Mouse (Mus musculus) cerebellum, adult 2 months (tissue): Measurements from ENCODE around the gene Nub1. TPM values are rescaled to one million over a fixed set of nuclear protein-coding genes. Genes with fewer than 3 reads are reported as not detected.

Experiments
- DNase-seq, 2 experiments: peaks; one replicate each; pipeline ENCODE4 v3.0.0; 2021
- H3K27ac ChIP-seq: fragments of 200-500 bp; 2 replicates; pipeline ENCODE4 v1.5.1; 2012; ENCODE audit warnings: low read length, control low read depth, inconsistent platforms; ENCODE audit not compliant: insufficient read depth
- H3K27me3 ChIP-seq: fragments of 200-500 bp; 2 replicates; pipeline ENCODE4 v1.6.1; 2012; ENCODE audit warnings: inconsistent platforms, mild to moderate bottlenecking, low read length, moderate library complexity; ENCODE audit not compliant: control insufficient read depth, insufficient read depth
- H3K4me1 ChIP-seq: fragments of 200-500 bp; 2 replicates; pipeline ENCODE4 v1.6.1; 2011; ENCODE audit warnings: low read length; ENCODE audit not compliant: control insufficient read depth, insufficient read depth
- H3K4me3 ChIP-seq: fragments of 200-500 bp; replicated peaks from 2 replicates; pipeline ENCODE3; 2011; ENCODE audit warnings: mild to moderate bottlenecking, low read depth, low read length, control low read depth; ENCODE audit not compliant: insufficient read depth
- CTCF ChIP-seq: fragments of 200-500 bp; IDR thresholded peaks from 2 replicates; pipeline ENCODE4 v1.5.1; 2011; ENCODE audit warnings: low read depth, mild to moderate bottlenecking, control low read depth, low read length, moderate library complexity, borderline replicate concordance; ENCODE audit not compliant: insufficient read depth
- POLR2A ChIP-seq: fragments of 200-500 bp; IDR thresholded peaks from 2 replicates; pipeline ENCODE4 v1.6.1; 2011; ENCODE audit warnings: low read length, control low read depth, borderline replicate concordance; ENCODE audit not compliant: insufficient read depth
- WGBS: fragments of 180-500 bp; shearing (Covaris S2); methylation state at CpG from one replicate; pipeline ENCODE4 v1.1.7; 2018; 5-methylcytosine and 5-hydroxymethylcytosine counted together
- polyA plus RNA-seq: library from polyadenylated mRNA; depleted of rRNA; stranded (reverse); fragments of >200 nt; gene quantifications from 2 replicates; pipeline ENCODE4 v1.2.3, GENCODE M21; 2012; rRNA removed

Nub1 gene
- polyA plus RNA-seq = 79.0 and 80.4 TPM in 2 replicates

- H3K4me1 ChIP-seq = peaks cover 6% of the 10 kb centered on the region; the same call in 1 of the 2 replicates
- peak; percentile 98 to 99 for DNase-seq
- under 1% methylated on average over 52 of the region's 53 CpGs for WGBS
- peak within 1 kb of the TSS; percentile 91 for H3K4me3 ChIP-seq
- TF ChIP-seq POLR2A = peak; percentile 63
- peak; percentile 21; the same call in 1 of the 2 replicates for TF ChIP-seq CTCF
- H3K27ac ChIP-seq = peak within 1 kb of the TSS; percentile 73
- H3K27me3 ChIP-seq = no peaks in the 10 kb centered on the region
These were observed at the start of gene Nub1 for GRCm38 (mm10) chr5:24685366-24686093. Gene Nub1, plus strand, starts transcription at chr5:24685532.

- Histone ChIP-seq H3K27ac (no peak overlapping the region), H3K4me1 (no peaks in the 10 kb centered on the region), H3K4me3 (no peak overlapping the region), H3K27me3 (no peaks in the 10 kb centered on the region)
- peak; percentile 40 to 42 for DNase-seq
- TF ChIP-seq CTCF (peak; percentile 73), POLR2A (no peak)
- 39% methylated on average over 4 of the region's 4 CpGs for WGBS
These were observed 48.3 kb upstream of the Nub1 start for GRCm38 (mm10) chr5:24636987-24637386.

- no peak for DNase-seq
- H3K27me3 ChIP-seq = no peaks in the 10 kb centered on the region
- TF ChIP-seq CTCF (no peak), POLR2A (no peak)
- 69% methylated on average over 6 of the region's 6 CpGs for WGBS
- H3K4me1 ChIP-seq = no peaks in the 10 kb centered on the region
- H3K27ac ChIP-seq = no peak overlapping the region
- H3K4me3 ChIP-seq = no peak overlapping the region
These were observed 47.2 kb upstream of the Nub1 start for GRCm38 (mm10) chr5:24638131-24638530.

GRCm38 (mm10) chr5:24639081-24639480 is 46.3 kb upstream of the Nub1 start:
- DNase-seq = no peak
- WGBS = 67% methylated on average over 6 of the region's 6 CpGs
- Histone ChIP-seq H3K27me3 (no peaks in the 10 kb centered on the region), H3K27ac (no peak overlapping the region), H3K4me3 (no peak overlapping the region), H3K4me1 (no peaks in the 10 kb centered on the region)
- TF ChIP-seq POLR2A = no peak
- no peak for TF ChIP-seq CTCF

- Histone ChIP-seq H3K27me3 (no peaks in the 10 kb centered on the region), H3K4me3 (no peak overlapping the region), H3K4me1 (no peaks in the 10 kb centered on the region; the same call in 1 of the 2 replicates), H3K27ac (no peak overlapping the region)
- no peak for DNase-seq
- TF ChIP-seq POLR2A (no peak), CTCF (no peak)
- WGBS = 75% methylated on average over 1 of the region's 1 CpGs
These were observed 39.9 kb upstream of the Nub1 start for GRCm38 (mm10) chr5:24645454-24645853.

GRCm38 (mm10) chr5:24649231-24649630 is 36.1 kb upstream of the Nub1 start:
- H3K27ac ChIP-seq = no peak overlapping the region
- WGBS = 70% methylated on average over 4 of the region's 4 CpGs
- no peaks in the 10 kb centered on the region; the same call in 1 of the 2 replicates for H3K4me1 ChIP-seq
- TF ChIP-seq CTCF (no peak), POLR2A (no peak)
- H3K4me3 ChIP-seq = no peak overlapping the region
- H3K27me3 ChIP-seq = no peaks in the 10 kb centered on the region
- no peak for DNase-seq

GRCm38 (mm10) chr5:24649701-24650100 is 35.6 kb upstream of the Nub1 start:
- DNase-seq = no peak
- Histone ChIP-seq H3K27me3 (no peaks in the 10 kb centered on the region), H3K4me1 (no peaks in the 10 kb centered on the region; the same call in 1 of the 2 replicates), H3K27ac (no peak overlapping the region), H3K4me3 (no peak overlapping the region)
- TF ChIP-seq CTCF (no peak), POLR2A (no peak)
- WGBS = 84% methylated on average over 7 of the region's 7 CpGs

GRCm38 (mm10) chr5:24651356-24651755 is 34.0 kb upstream of the Nub1 start:
- Histone ChIP-seq H3K27ac (no peak overlapping the region), H3K4me1 (no peaks in the 10 kb centered on the region; the same call in 1 of the 2 replicates), H3K27me3 (no peaks in the 10 kb centered on the region), H3K4me3 (no peak overlapping the region)
- TF ChIP-seq CTCF (no peak), POLR2A (no peak)
- no peak for DNase-seq
- 80% methylated on average over 6 of the region's 6 CpGs for WGBS
